Mouse (Mus musculus) spleen, adult 2 months (tissue): ENCODE data around the gene Ralbp1. TPM values are rescaled to one million over a fixed set of nuclear protein-coding genes. Genes with fewer than 3 reads are reported as not detected.

ENCODE experiments used
- DNase-seq, 2 experiments: peaks; one replicate each; pipeline versions ENCODE4 v3.0.0 to v3.0.0-alpha.2; 2012 to 2021; ENCODE audit warnings: low spot score in 2 of 2, low read depth in 1 of 2
- H3K27ac ChIP-seq: fragments of 200-500 bp; 2 replicates; pipeline ENCODE4 v1.5.1; 2012; ENCODE audit warnings: low read length, inconsistent platforms; ENCODE audit not compliant: insufficient read depth
- H3K27me3 ChIP-seq: fragments of 200-500 bp; 2 replicates; pipeline ENCODE4 v1.6.1; 2012; ENCODE audit warnings: mild to moderate bottlenecking, moderate library complexity, low read length, inconsistent platforms; ENCODE audit not compliant: control insufficient read depth, insufficient read depth
- H3K36me3 ChIP-seq: fragments of 200-500 bp; 2 replicates; pipeline ENCODE4 v1.6.1; 2012; ENCODE audit warnings: mild to moderate bottlenecking, low read length, inconsistent platforms; ENCODE audit not compliant: control insufficient read depth, insufficient read depth
- H3K4me1 ChIP-seq: fragments of 200-500 bp; 2 replicates; pipeline ENCODE4 v1.6.1; 2011; ENCODE audit warnings: inconsistent platforms; ENCODE audit not compliant: control insufficient read depth, insufficient read depth, insufficient read length
- H3K4me3 ChIP-seq: fragments of 200-500 bp; 2 replicates; pipeline ENCODE4 v1.5.1; 2011; ENCODE audit warnings: mild to moderate bottlenecking, inconsistent platforms; ENCODE audit not compliant: insufficient read depth, insufficient read length; ENCODE audit errors: extremely low read depth
- CTCF ChIP-seq: fragments of 200-500 bp; IDR thresholded peaks from 2 replicates; pipeline ENCODE4 v1.5.1; 2011; ENCODE audit warnings: mild to moderate bottlenecking, inconsistent platforms; ENCODE audit not compliant: insufficient read depth, insufficient read length, insufficient replicate concordance; ENCODE audit errors: extremely low read depth
- POLR2A ChIP-seq: fragments of 200-500 bp; IDR thresholded peaks from 2 replicates; pipeline ENCODE4 v1.6.1; 2011; ENCODE audit warnings: low read depth, low read length, inconsistent platforms
- WGBS: fragments of 180-500 bp; shearing (Covaris S2); methylation state at CpG from one replicate; pipeline ENCODE4 v1.1.7; 2018; 5-methylcytosine and 5-hydroxymethylcytosine counted together
- polyA plus RNA-seq: library from polyadenylated mRNA; depleted of rRNA; stranded (reverse); fragments of >200 nt; gene quantifications from 2 replicates; pipeline ENCODE4 v1.2.3, GENCODE M21; 2012

Gene Ralbp1
- polyA plus RNA-seq, 1 experiment: 22.7 TPM

- no peak for DNase-seq
- TF ChIP-seq POLR2A (no peak), CTCF (no peak)
- Histone ChIP-seq H3K27ac (no peak overlapping the region), H3K27me3 (no peaks in the 10 kb centered on the region), H3K36me3 (no peaks in the 10 kb centered on the region), H3K4me1 (peaks cover 4% of the 10 kb centered on the region; the same call in 1 of the 2 replicates), H3K4me3 (no peak overlapping the region)
- 92% methylated on average over 1 of the region's 1 CpGs for WGBS
Measured at GRCm38 (mm10) chr17:65903011-65903410, 17.4 kb upstream of the Ralbp1 start.

- Histone ChIP-seq H3K27me3 (no peaks in the 10 kb centered on the region), H3K4me1 (peaks cover 2% of the 10 kb centered on the region; the same call in 1 of the 2 replicates), H3K36me3 (no peaks in the 10 kb centered on the region), H3K27ac (no peak overlapping the region), H3K4me3 (no peak overlapping the region)
- no peak for DNase-seq
- TF ChIP-seq POLR2A: no peak
- TF ChIP-seq CTCF: no peak
- 78% methylated on average over 6 of the region's 6 CpGs for WGBS
Measured at GRCm38 (mm10) chr17:65902281-65902680, 16.7 kb upstream of the Ralbp1 start.

- Histone ChIP-seq H3K4me1 (no peaks in the 10 kb centered on the region), H3K27me3 (no peaks in the 10 kb centered on the region), H3K36me3 (no peaks in the 10 kb centered on the region), H3K27ac (no peak overlapping the region), H3K4me3 (no peak overlapping the region)
- DNase-seq: no peak
- WGBS: 86% methylated on average over 3 of the region's 3 CpGs
- TF ChIP-seq CTCF (no peak), POLR2A (no peak)
Measured at GRCm38 (mm10) chr17:65896016-65896415, 10.4 kb upstream of the Ralbp1 start.

GRCm38 (mm10) chr17:65889476-65889875, 3.9 kb upstream of the Ralbp1 start:
- WGBS: 93% methylated on average over 5 of the region's 5 CpGs
- H3K4me1 ChIP-seq: no peaks in the 10 kb centered on the region
- H3K27ac ChIP-seq: no peak overlapping the region
- no peak for DNase-seq
- no peak overlapping the region for H3K4me3 ChIP-seq
- H3K36me3 ChIP-seq: no peaks in the 10 kb centered on the region
- no peaks in the 10 kb centered on the region for H3K27me3 ChIP-seq
- no peak for TF ChIP-seq CTCF
- no peak for TF ChIP-seq POLR2A

GRCm38 (mm10) chr17:65886571-65886970, 973 bp upstream of the Ralbp1 start:
- Histone ChIP-seq H3K36me3 (no peaks in the 10 kb centered on the region), H3K27ac (peak overlapping the region; percentile 94; the same call in 1 of the 2 replicates), H3K4me1 (no peaks in the 10 kb centered on the region; the same call in 1 of the 2 replicates), H3K27me3 (no peaks in the 10 kb centered on the region), H3K4me3 (peak overlapping the region; percentile 20)
- 60% methylated on average over 9 of the region's 9 CpGs for WGBS
- DNase-seq: no peak
- TF ChIP-seq CTCF (no peak), POLR2A (no peak)

- WGBS: 0% methylated on average over 11 of the region's 11 CpGs
- peak overlapping the region; percentile 94 for H3K27ac ChIP-seq
- no peaks in the 10 kb centered on the region for H3K27me3 ChIP-seq
- no peaks in the 10 kb centered on the region; the same call in 1 of the 2 replicates for H3K4me1 ChIP-seq
- no peak for DNase-seq
- TF ChIP-seq POLR2A: no peak
- TF ChIP-seq CTCF: no peak
- peak overlapping the region; percentile 80 for H3K4me3 ChIP-seq
- H3K36me3 ChIP-seq: no peaks in the 10 kb centered on the region
Measured at GRCm38 (mm10) chr17:65885398-65885696, 251 bp downstream of the Ralbp1 start.

GRCm38 (mm10) chr17:65884691-65885397, 754 bp downstream of the Ralbp1 start:
- no peaks in the 10 kb centered on the region for H3K36me3 ChIP-seq
- WGBS: under 1% methylated on average over 62 of the region's 67 CpGs
- H3K4me3 ChIP-seq: peak overlapping the region; percentile 80
- no peaks in the 10 kb centered on the region; the same call in 1 of the 2 replicates for H3K4me1 ChIP-seq
- H3K27ac ChIP-seq: peak overlapping the region; percentile 94
- TF ChIP-seq CTCF (no peak), POLR2A (peak; percentile 68)
- no peaks in the 10 kb centered on the region for H3K27me3 ChIP-seq
- DNase-seq: peak; percentile 96 to 98
